Mouse (Mus musculus): Measurements from ENCODE around the gene Rab1b.

DNA sequence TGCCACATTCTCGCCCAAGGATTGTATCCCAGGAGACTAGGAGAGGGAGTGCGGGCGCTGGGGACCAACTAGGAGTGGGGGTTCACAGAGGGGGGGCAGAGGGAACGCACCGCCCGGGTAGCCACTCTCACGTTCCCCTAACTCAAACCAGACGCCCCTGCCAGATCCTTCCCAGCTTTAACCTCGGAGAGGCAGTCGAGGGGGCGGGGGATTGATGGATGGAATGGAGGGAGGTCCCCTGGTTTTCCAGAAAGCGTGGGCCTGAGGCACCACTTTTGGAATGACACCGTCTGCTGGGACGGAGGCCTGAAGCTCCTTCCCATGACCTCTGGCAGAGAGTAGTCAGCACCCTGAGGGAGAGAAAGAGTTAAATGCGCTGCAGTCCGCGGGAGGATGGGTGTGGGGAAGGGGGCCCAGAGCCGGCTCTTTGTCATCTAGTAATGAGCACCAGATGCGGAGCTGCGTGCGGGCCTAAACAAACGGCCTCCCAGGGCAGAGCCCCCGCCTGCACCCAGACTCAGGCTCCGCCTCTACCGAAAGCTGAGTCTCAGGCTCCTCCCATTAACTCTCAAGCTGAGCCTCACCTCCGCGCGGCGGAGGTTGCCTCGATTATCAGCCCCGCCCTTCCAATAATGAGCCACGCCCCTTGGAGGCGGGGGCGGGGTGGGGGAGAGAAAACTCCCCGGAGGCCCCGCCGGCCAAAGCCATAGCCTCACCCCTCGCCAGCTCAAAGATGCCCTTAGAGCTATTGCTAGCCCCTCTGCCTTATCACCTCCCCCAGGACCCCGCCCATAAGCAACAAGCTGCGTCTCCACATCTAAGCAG lies 35.1 kb downstream of the Rab1b start:
- no peak for TF ChIP-seq POLR2A (IDR thresholded peaks at IDR 0.05; ENCODE audit: borderline replicate concordance, control insufficient read depth, low read depth, low read length)
- no peak for TF ChIP-seq CTCF (IDR thresholded peaks at IDR 0.05; ENCODE audit: control insufficient read depth, insufficient read depth, low read length)
